Mouse (Mus musculus) ES-Bruce4 (cell line): ENCODE measurements around the gene Mtor. TPM values are rescaled to one million over a fixed set of nuclear protein-coding genes. Genes with fewer than 3 reads are reported as not detected.

Experiments used
- H3K27ac ChIP-seq: 2 replicates; pipeline ENCODE4 v1.5.1; 2012; ENCODE audit warnings: low read length, inconsistent platforms; ENCODE audit not compliant: insufficient read depth
- H3K27me3 ChIP-seq: 2 replicates; pipeline ENCODE4 v1.6.1; 2012; ENCODE audit warnings: mild to moderate bottlenecking, low read length, inconsistent platforms; ENCODE audit not compliant: control insufficient read depth, poor library complexity, insufficient read depth, severe bottlenecking
- H3K36me3 ChIP-seq: 2 replicates; pipeline ENCODE4 v1.6.1; 2012; ENCODE audit warnings: inconsistent platforms, mild to moderate bottlenecking, low read length, moderate library complexity; ENCODE audit not compliant: control insufficient read depth, poor library complexity, insufficient read depth, severe bottlenecking
- H3K4me1 ChIP-seq: one replicate; pipeline ENCODE4 v1.8.1; 2011; ENCODE audit warnings: low read length; ENCODE audit not compliant: control insufficient read depth, insufficient read depth
- H3K4me3 ChIP-seq: 2 replicates; pipeline ENCODE4 v1.5.1; 2011; ENCODE audit warnings: low read depth, mild to moderate bottlenecking, low read length
- H3K9ac ChIP-seq: 2 replicates; pipeline ENCODE4 v1.6.1; 2012; ENCODE audit warnings: low read depth, mild to moderate bottlenecking, inconsistent platforms; ENCODE audit not compliant: poor library complexity, severe bottlenecking
- H3K9me3 ChIP-seq: replicated peaks from 2 replicates; pipeline ENCODE4 v1.6.1; 2012; ENCODE audit warnings: mild to moderate bottlenecking, low read length, inconsistent platforms; ENCODE audit not compliant: control insufficient read depth, poor library complexity, insufficient read depth, severe bottlenecking
- CTCF ChIP-seq: IDR thresholded peaks from one replicate; pipeline ENCODE4 v1.8.1; 2011; ENCODE audit warnings: low read depth, low read length
- EP300 ChIP-seq: IDR thresholded peaks from 2 replicates; pipeline ENCODE4 v1.6.1; 2011; ENCODE audit warnings: low read depth, low read length; ENCODE audit not compliant: insufficient read depth
- POLR2A ChIP-seq: IDR thresholded peaks from one replicate; pipeline ENCODE4 v1.8.1; 2011; ENCODE audit warnings: low read length; ENCODE audit not compliant: insufficient read depth
- polyA plus RNA-seq: library from polyadenylated mRNA; stranded (reverse); fragments of >200 nt; gene quantifications from 2 replicates; pipeline ENCODE4 v1.2.4, GENCODE M21; 2011; ENCODE audit warnings: low read depth; ENCODE audit not compliant: missing spikeins, insufficient read depth, insufficient read length

The Mtor gene
- polyA plus RNA-seq, 1 experiment = 26.0 TPM

DNA sequence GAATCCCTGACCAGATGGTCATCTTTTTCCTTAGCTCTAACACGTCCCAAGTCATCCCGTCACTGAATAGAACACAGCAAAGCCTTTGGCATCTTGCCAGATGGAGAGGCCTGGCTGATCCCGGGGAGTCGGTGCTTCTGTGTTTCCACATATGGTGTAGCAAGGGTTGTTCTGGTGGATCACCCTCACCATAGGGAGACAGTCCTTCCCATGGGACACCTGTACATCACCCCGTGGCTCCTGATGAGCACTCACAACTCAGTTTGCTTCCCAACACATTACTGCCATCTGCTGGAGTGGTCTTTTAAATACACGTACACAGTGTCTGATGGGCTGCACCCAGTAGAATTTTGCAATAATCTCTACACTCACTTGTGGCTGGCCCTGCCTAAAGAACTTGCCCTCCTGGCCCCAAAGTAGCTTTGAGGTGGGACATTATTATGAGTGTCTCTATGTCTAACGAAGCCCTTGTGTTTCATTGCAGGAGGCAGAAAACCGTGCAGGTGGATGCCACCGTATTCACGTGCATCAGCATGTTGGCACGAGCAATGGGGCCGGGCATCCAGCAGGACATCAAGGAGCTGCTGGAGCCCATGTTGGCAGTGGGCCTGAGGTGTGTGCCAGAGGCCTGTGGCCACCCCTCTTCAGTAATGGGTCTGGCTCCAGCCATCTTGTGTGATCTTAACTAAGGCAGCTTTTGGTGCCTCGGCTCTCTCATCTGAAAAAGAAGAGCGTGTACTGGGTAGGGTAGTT, 15.0 kb downstream of the Mtor start:
- Histone ChIP-seq H3K27me3 (no peaks in the 10 kb centered on the region), H3K27ac (no peak overlapping the region), H3K36me3 (peaks cover 7% of the 10 kb centered on the region), H3K4me3 (no peak overlapping the region), H3K9ac (no peak overlapping the region), H3K9me3 (no peaks in the 10 kb centered on the region), H3K4me1 (no peaks in the 10 kb centered on the region)
- TF ChIP-seq POLR2A (no peak), CTCF (peak; percentile 1), EP300 (no peak)

- H3K27me3 ChIP-seq = no peaks in the 10 kb centered on the region
- H3K4me3 ChIP-seq = no peak overlapping the region
- no peak for TF ChIP-seq CTCF
- TF ChIP-seq EP300 = no peak
- TF ChIP-seq POLR2A = no peak
- no peaks in the 10 kb centered on the region for H3K9me3 ChIP-seq
- no peak overlapping the region for H3K9ac ChIP-seq
- no peaks in the 10 kb centered on the region for H3K4me1 ChIP-seq
- peaks cover 8% of the 10 kb centered on the region for H3K36me3 ChIP-seq
- H3K27ac ChIP-seq = no peak overlapping the region
These were observed 15.9 kb downstream of the Mtor start for GRCm38 (mm10) chr4:148464301-148464700.

DNA sequence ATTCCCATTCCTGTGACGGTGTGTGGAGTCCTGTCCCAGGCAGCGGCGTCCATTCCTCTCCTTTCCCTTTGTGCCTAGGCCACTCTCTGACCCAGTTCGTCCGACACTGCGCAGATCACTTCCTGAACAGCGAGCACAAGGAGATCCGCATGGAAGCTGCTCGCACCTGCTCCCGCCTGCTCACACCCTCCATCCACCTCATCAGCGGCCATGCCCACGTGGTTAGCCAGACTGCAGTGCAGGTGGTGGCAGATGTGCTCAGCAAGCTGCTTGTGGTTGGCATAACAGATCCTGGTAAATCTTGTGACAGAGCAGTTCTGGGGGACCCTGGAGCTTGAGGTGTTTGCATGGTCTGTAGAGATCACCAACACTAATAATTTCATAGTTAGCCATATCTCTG, 16.5 kb downstream of the Mtor start:
- Histone ChIP-seq H3K4me1 (no peaks in the 10 kb centered on the region), H3K27me3 (no peaks in the 10 kb centered on the region), H3K27ac (no peak overlapping the region), H3K4me3 (no peak overlapping the region), H3K36me3 (peaks cover 12% of the 10 kb centered on the region), H3K9me3 (no peaks in the 10 kb centered on the region), H3K9ac (no peak overlapping the region)
- no peak for TF ChIP-seq EP300
- no peak for TF ChIP-seq CTCF
- no peak for TF ChIP-seq POLR2A

GRCm38 (mm10) chr4:148466511-148467079, 18.2 kb downstream of the Mtor start:
- Histone ChIP-seq H3K4me3 (no peak overlapping the region), H3K4me1 (no peaks in the 10 kb centered on the region), H3K27ac (no peak overlapping the region), H3K36me3 (peaks cover 21% of the 10 kb centered on the region), H3K27me3 (no peaks in the 10 kb centered on the region), H3K9me3 (no peaks in the 10 kb centered on the region), H3K9ac (no peak overlapping the region)
- no peak for TF ChIP-seq POLR2A
- no peak for TF ChIP-seq EP300
- no peak for TF ChIP-seq CTCF

DNA sequence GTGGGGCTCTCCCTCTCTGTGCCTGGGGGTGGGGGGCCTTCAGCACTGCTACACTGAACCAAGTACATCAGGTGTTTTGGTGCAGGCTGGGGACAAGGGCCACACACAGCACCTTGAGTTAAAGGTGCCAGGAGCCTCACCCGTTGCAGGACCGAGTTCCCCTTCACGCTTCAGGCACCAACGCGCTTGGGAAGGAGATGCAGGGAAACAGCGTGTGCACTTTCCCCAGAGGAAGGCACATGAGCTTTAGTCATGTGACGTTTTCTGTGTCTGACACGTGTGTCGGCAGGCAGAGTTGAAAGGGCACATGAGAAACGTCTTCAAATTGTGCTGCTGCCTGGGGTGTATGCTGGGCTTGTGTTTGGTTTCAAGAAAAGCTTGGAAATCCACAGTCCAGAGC, 20.0 kb downstream of the Mtor start:
- H3K36me3 ChIP-seq = peaks cover 26% of the 10 kb centered on the region; the same call in 1 of the 2 replicates
- no peaks in the 10 kb centered on the region for H3K4me1 ChIP-seq
- H3K4me3 ChIP-seq = 0 out of 2 replicates have a peak overlapping the region, but pooled peaks have one; percentile 1
- H3K27ac ChIP-seq = no peak overlapping the region
- no peaks in the 10 kb centered on the region for H3K27me3 ChIP-seq
- no peaks in the 10 kb centered on the region for H3K9me3 ChIP-seq
- TF ChIP-seq POLR2A = no peak
- TF ChIP-seq CTCF = no peak
- TF ChIP-seq EP300 = no peak
- no peak overlapping the region for H3K9ac ChIP-seq
